In the genomic region with DNA sequence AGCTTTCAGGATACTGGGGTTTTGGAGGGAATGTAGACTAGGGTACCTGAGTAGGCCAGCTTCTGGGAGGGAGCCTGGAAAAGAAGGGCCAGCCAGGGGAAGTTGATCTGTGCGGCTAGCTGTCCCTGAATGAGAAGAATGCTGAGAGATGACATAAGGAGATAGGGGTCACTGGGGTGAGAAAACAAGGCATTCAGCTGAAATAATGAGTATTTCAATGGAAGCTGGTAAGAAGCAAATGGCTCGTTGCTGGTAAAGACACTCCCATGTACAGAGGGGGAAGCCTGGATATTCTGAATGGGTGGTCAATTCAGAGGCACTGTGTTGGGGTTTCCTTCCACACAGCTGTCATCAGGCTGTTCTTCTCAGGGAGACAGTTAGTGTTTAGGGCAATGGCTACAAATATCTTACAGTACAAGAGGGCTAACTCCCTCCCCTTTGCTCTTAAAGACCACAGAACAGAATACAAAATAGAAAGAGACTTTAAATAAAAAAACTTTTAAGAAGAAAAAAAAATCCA, we compare ENCODE assay signal across 22 mouse cellular contexts. TPM values are rescaled to one million over a fixed set of nuclear protein-coding genes. Genes with fewer than 3 reads are reported as not detected.
DNase-seq lines count a peak whose midpoint lies in the region; ATAC-seq lines count a peak whose summit lies in the region.
"Had no signal": no experiment of that assay in that cellular context is flagged by ENCODE, and none has a peak within 500 bp of the region (broad histone marks: within the 10 kb centered on the region; RNA-seq: fewer than 3 reads in every experiment).

No protein-coding gene starts in this region.

- no peaks in the 10 kb centered on the region for H3K4me1 ChIP-seq in forebrain, embryonic 15.5 days
- H3K4me1 ChIP-seq in forebrain, embryonic 12.5 days: no peaks in the 10 kb centered on the region
- H3K4me1 ChIP-seq in limb, embryonic 15.5 days: peaks cover 5% of the 10 kb centered on the region; the same call in 1 of the 2 replicates
- H3K4me1 ChIP-seq in limb, embryonic 10.5 days: no peaks in the 10 kb centered on the region
- H3K4me1 ChIP-seq: neural tube, embryonic 12.5 days had no signal

- no peak overlapping the region for H3K9ac ChIP-seq in forebrain, embryonic 15.5 days (replicated peaks)
- H3K9ac ChIP-seq in forebrain, embryonic 12.5 days: no peak overlapping the region
- no peak overlapping the region for H3K9ac ChIP-seq in limb, embryonic 15.5 days
- H3K9ac ChIP-seq: liver, embryonic 14.5 days; neural tube, embryonic 12.5 days had no signal

- ATAC-seq in forebrain, embryonic 15.5 days (replicated peaks): no peak
- ATAC-seq in forebrain, embryonic 12.5 days (ENCODE audit: low FRiP score): no peak
- no peak for ATAC-seq in limb, embryonic 15.5 days (ENCODE audit: insufficient number of reproducible peaks, low FRiP score, low TSS enrichment, low read depth)
- ATAC-seq: hindbrain, embryonic 16.5 days; intestine, postnatal 0 days had no signal

- no peaks in the 10 kb centered on the region for H3K36me3 ChIP-seq in forebrain, embryonic 15.5 days
- no peaks in the 10 kb centered on the region for H3K36me3 ChIP-seq in forebrain, embryonic 12.5 days (replicated peaks)
- no peaks in the 10 kb centered on the region for H3K36me3 ChIP-seq in limb, embryonic 15.5 days
- no peaks in the 10 kb centered on the region for H3K36me3 ChIP-seq in limb, embryonic 10.5 days
- H3K36me3 ChIP-seq: neural tube, embryonic 12.5 days had no signal

- no peaks in the 10 kb centered on the region for H3K9me3 ChIP-seq in forebrain, embryonic 15.5 days
- no peaks in the 10 kb centered on the region for H3K9me3 ChIP-seq in forebrain, embryonic 12.5 days
- no peaks in the 10 kb centered on the region for H3K9me3 ChIP-seq in limb, embryonic 15.5 days
- H3K9me3 ChIP-seq in limb, embryonic 10.5 days (replicated peaks): no peaks in the 10 kb centered on the region
- H3K9me3 ChIP-seq: neural tube, embryonic 12.5 days had no signal

- no peaks in the 10 kb centered on the region for H3K27me3 ChIP-seq in forebrain, embryonic 15.5 days
- no peaks in the 10 kb centered on the region for H3K27me3 ChIP-seq in forebrain, embryonic 12.5 days
- H3K27me3 ChIP-seq in limb, embryonic 15.5 days: no peaks in the 10 kb centered on the region
- no peaks in the 10 kb centered on the region for H3K27me3 ChIP-seq in limb, embryonic 10.5 days (ENCODE audit: low read depth, poor library complexity, severe bottlenecking)
- H3K27me3 ChIP-seq: megakaryocyte, embryonic 14.5 days; neural tube, embryonic 12.5 days had no signal

- H3K4me2 ChIP-seq in forebrain, embryonic 15.5 days (replicated peaks): no peak overlapping the region
- H3K4me2 ChIP-seq in forebrain, embryonic 12.5 days: no peak overlapping the region
- no peak overlapping the region for H3K4me2 ChIP-seq in limb, embryonic 15.5 days
- H3K4me2 ChIP-seq: neural tube, embryonic 12.5 days had no signal

- DNase-seq in limb, embryonic 10.5 days (ENCODE audit: low spot score): no peak
- peak; percentile 69 for DNase-seq in embryo, embryonic 10.5 days (ENCODE audit: low spot score)
- peak; percentile 45 for DNase-seq in retina, embryonic 14.5 days (ENCODE audit: low spot score)
- no peak for DNase-seq in heart, adult 8-10 months (ENCODE audit: low spot score)
- DNase-seq in layer of hippocampus, adult 18-20 months (ENCODE audit: low spot score in 2 of 2): no peak
- DNase-seq: adrenal gland, postnatal 10 days; cerebellum, adult 18-20 months; cerebellum, postnatal 14 days; gastrocnemius, postnatal 36 days; heart, adult 2 months; kidney, postnatal 4 days; layer of hippocampus, adult 9-11 months; midbrain, embryonic 14.5 days; right cerebral cortex, postnatal 4 days had no signal

- peak overlapping the region; percentile 27; the same call in 1 of the 2 replicates for H3K27ac ChIP-seq in forebrain, embryonic 15.5 days (replicated peaks)
- H3K27ac ChIP-seq in forebrain, embryonic 12.5 days: no peak overlapping the region
- H3K27ac ChIP-seq in limb, embryonic 15.5 days: peak overlapping the region; percentile 50; the same call in 1 of the 2 replicates
- H3K27ac ChIP-seq in limb, embryonic 10.5 days: no peak overlapping the region
- H3K27ac ChIP-seq: heart, adult 2 months; liver, embryonic 14.5 days; neural tube, embryonic 12.5 days had no signal

- WGBS in forebrain, embryonic 15.5 days: 11% methylated on average over 2 of the region's 2 CpGs
- 17% methylated on average over 2 of the region's 2 CpGs for WGBS in forebrain, embryonic 12.5 days
- 57% methylated on average over 2 of the region's 2 CpGs for WGBS in limb, embryonic 15.5 days
- 64% methylated on average over 2 of the region's 2 CpGs for WGBS in limb, embryonic 10.5 days

- H3K4me3 ChIP-seq in forebrain, embryonic 15.5 days: no peak overlapping the region
- H3K4me3 ChIP-seq in forebrain, embryonic 12.5 days (replicated peaks): no peak overlapping the region
- H3K4me3 ChIP-seq in limb, embryonic 15.5 days: no peak overlapping the region
- H3K4me3 ChIP-seq in limb, embryonic 10.5 days: no peak overlapping the region
- H3K4me3 ChIP-seq: heart, adult 2 months; megakaryocyte, embryonic 14.5 days; neural tube, embryonic 12.5 days had no signal

RNA-seq across cellular contexts. Expression of a gene that starts 26.7 kb away (rescaled TPM):
- polyA plus RNA-seq in forebrain, embryonic 15.5 days (2015; fragmentation: Nextera tagmentation; extraction: Ambion mirVana): 3.1 and 3.2 TPM in 2 replicates
- polyA plus RNA-seq in forebrain, embryonic 12.5 days (2016; fragmentation: Nextera tagmentation; extraction: Ambion mirVana): 8.5 and 9.5 TPM in 2 replicates
- polyA plus RNA-seq in limb, embryonic 15.5 days (2015; fragmentation: Nextera tagmentation; extraction: Ambion mirVana): 8.4 and 10.1 TPM in 2 replicates
- 0.75 and 0.88 TPM in 2 replicates for polyA plus RNA-seq in limb, embryonic 10.5 days (2016; fragmentation: Nextera tagmentation; extraction: Ambion mirVana)
- 100 to 1,000 TPM; 107 to 134 (median 116) TPM for total RNA-seq in heart, adult 8-10 months (2022)
- total RNA-seq in layer of hippocampus, adult 18-20 months (2021): 10 to 100 TPM; 10.6 to 13.1 TPM

RNA-seq across cellular contexts. Expression of a gene that starts 27.3 kb away (rescaled TPM):
- 56.3 and 59.8 TPM in 2 replicates for polyA plus RNA-seq in forebrain, embryonic 15.5 days (2015; fragmentation: Nextera tagmentation; extraction: Ambion mirVana)
- polyA plus RNA-seq in forebrain, embryonic 12.5 days (2016; fragmentation: Nextera tagmentation; extraction: Ambion mirVana): 72.2 and 75.5 TPM in 2 replicates
- polyA plus RNA-seq in limb, embryonic 15.5 days (2015; fragmentation: Nextera tagmentation; extraction: Ambion mirVana): 40.1 and 48.3 TPM in 2 replicates
- 46.8 and 50.5 TPM in 2 replicates for polyA plus RNA-seq in limb, embryonic 10.5 days (2016; fragmentation: Nextera tagmentation; extraction: Ambion mirVana)
- 10 to 100 TPM; 59.8 to 73.0 (median 66.9) TPM for total RNA-seq in heart, adult 8-10 months (2022)
- total RNA-seq in layer of hippocampus, adult 18-20 months (2021): 100 to 1,000 TPM; 101 to 104 TPM

Comparison
In these comparisons a context has a peak if more than half of its experiments do, and no peak if none do; other contexts are left out.
1. H3K27ac ChIP-seq: peak in forebrain, embryonic 15.5 days (single experiment) and limb, embryonic 15.5 days (single experiment); none in forebrain, embryonic 12.5 days (single experiment) and limb, embryonic 10.5 days (single experiment).
2. DNase-seq: peak in embryo, embryonic 10.5 days (single experiment) and retina, embryonic 14.5 days (single experiment); none in limb, embryonic 10.5 days (single experiment), heart, adult 8-10 months (single experiment) and layer of hippocampus, adult 18-20 months (0 of 2).